Mouse (Mus musculus): ENCODE data around the gene Unkl.

Gene Unkl

DNA sequence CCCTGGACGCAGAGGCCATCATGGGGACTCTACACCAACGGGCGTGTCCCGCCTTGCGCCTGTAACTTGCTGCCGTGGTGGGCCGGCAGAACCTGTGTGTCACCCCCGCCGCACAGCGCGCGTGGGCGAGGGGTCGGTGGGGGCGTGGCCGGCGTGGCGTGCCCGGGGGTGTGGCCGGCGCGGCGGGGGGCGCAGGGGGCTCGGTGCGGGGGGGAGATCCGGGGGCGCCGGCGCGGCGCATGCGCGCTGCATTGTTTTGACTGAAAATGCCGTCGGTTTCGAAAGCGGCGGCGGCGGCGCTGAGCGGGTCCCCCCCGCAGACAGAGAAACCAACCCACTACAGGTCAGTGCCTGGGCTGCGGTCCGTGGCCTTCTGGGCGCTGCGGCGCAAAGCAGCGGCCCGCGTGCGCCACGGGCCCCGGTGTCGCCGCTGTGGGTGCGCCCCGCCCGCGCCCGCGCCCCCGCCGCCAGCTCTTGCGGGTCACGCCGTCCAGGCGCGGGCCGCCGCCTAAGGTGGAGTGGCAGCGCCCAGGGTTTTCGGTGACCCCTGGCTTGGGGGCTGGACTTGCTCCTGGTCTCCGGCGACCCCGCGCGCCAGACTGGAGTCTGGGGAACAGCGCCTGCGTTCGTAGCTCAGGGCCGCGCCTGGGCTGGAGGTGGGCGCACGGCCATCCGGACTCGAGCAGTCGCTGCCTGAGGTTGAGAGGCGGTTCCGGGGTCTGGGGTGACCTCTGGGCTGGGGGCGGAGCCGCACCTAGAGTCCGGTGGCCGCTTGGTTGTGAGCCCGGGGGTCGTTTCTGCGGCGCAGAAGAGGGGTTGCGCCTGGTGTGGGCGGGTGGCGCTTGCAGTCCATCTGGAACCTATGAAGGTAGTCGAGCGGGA is at the start of gene Unkl:
TSS of gene Unkl (plus strand) at position 248 of the 882 bp plus-strand sequence.
- peak; percentile 78 for DNase-seq (ENCODE audit: low spot score)

DNA sequence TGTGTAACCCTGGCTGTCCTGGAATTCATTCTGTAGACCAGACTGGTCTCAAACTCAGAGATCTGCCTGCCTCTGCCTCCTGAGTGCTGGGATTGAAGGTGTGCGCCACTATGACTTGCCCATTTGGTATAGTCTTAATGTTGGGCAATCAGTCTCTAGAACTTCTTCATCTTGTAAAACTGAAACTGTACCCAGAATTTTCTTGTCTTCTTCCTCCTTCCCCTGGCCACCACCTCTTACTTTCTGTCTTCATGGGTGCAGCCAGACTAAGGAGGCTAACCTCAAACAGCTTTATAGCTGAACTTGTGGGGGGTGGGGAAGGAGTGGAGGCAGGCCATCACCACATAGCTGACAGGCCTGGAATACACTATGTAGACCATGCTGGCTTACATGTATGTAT is 49.4 kb upstream of the Unkl start:
- DNase-seq (ENCODE audit: low spot score): no peak

DNA sequence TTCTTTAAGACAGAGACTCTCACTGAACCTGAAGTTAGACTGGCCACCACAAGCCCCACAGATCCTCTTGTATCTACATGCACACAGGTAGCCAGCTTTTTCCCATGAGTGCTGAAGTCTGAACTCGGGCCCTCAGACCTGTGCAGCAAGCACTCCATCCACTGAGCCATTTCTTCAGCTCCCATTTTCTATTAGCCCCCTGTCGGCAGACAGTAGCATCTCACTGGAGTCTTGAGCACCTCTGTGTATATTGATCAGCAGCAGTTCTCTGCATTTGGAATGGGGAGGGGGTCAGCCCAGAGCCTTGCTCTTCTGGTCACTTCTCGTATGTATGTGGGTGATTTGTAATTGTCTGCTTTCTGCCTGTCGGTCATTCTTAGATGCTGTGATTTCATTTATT is 48.2 kb upstream of the Unkl start:
- DNase-seq (ENCODE audit: low spot score): no peak

GRCm38 (mm10) chr17:25162161-25162560 is 26.0 kb upstream of the Unkl start, which contains the start of gene Ccdc154:
Ccdc154 (plus strand) TSS chr17:25162461.
- DNase-seq (ENCODE audit: low spot score): no peak

GRCm38 (mm10) chr17:25163387-25163786 is 24.8 kb upstream of the Unkl start:
- DNase-seq (ENCODE audit: low spot score): no peak

GRCm38 (mm10) chr17:25164770-25165169 is 23.4 kb upstream of the Unkl start:
- DNase-seq (ENCODE audit: low spot score): no peak

- no peak for DNase-seq (ENCODE audit: low spot score)
Measured at GRCm38 (mm10) chr17:25165970-25166671, 22.1 kb upstream of the Unkl start.

DNA sequence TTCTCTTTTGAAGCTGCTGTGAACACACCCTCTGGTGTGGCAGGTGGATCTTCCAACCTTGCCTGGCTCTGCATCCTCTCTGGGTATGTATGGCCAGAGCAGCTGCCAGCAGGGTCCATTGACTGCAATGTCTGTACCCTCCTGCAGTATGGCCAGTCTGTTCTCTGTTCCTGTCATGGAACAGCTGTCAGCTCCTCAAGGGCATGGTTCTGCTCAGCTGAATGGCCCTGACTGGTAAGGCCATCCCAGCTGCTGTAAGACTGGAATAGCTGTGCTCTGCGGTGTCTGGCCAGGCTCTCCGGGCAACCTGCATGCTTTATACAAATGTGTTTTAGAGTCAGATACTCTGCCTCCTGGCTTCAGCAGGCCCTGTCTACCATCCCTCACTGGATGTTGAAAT is 18.5 kb upstream of the Unkl start:
- DNase-seq (ENCODE audit: low spot score): no peak

DNA sequence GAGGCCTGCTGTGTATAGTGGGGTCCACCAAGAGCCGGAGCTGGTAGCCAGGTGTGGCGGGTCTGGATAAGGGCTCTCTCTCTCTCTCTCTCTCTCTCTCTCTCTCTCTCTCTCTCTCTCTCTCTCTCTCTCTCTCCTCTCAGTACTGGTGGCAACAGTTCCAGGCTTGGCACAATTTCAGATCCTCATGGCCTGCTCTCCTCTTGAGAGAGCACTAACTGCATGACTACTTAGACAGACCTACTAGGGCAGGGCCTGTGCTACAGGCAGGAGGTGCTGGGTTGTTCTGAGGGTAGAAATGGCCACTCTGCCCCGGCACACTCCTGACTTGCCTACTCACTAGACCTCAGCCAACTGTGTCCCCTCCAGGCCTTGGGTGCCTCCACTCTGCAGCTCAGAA is 15.6 kb upstream of the Unkl start:
- no peak for DNase-seq (ENCODE audit: low spot score)

GRCm38 (mm10) chr17:25175411-25175810 is 12.8 kb upstream of the Unkl start, which contains the start of gene Gm38655:
Gm38655 (minus strand) TSS chr17:25175471.
- no peak for DNase-seq (ENCODE audit: low spot score)

DNA sequence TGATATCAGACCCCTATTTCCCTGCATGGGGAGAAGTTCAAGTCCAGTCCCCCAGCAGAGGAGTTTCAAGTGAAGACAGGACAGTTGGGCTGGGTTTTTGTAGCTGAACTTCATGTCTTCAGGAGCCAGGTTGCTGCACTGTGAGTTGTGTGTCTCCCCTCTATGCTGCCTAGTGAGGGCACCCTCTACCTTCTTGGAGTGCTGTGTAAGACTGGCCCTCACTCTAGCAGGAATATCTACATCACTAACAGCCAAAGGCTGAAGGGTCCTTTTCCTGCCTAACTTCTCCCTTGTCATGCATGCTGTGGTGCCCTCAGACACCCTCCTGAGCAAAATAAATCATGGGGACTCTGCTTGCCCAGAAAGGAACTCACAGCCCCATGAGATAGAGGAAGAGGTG is 5.0 kb upstream of the Unkl start:
- no peak for DNase-seq (ENCODE audit: low spot score)

DNA sequence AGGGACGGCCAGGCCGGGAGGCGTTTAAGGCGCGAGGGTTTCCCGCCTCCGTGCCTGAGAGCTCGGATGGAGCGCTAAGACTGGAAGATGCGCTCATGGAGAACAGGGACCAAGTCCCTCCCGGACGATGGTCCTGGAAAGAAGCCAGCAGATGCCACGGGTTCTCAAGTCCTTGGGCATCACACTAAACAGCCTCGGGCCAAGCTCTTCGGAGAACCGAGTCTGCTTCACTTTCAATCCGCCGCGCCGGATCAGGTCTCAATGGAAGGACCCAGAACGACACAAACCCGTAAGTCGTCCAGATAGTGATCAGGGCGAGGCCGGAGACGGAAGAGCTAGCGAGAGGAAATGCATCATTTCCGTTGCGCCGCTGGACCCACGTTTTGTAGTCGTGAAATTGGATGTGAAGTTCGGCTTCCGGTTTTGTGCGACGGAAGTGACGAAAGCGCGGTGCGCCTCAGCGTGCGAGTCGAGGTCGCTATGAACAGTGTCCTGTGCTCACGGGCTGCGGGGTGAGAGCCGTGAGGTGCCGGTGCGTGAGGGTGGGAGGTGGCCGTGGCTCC is 4.0 kb upstream of the Unkl start, which contains the start of gene BC003965:
TSS of gene BC003965 (plus strand) at position 426 of the 563 bp plus-strand sequence.
- peak; percentile 96 for DNase-seq (ENCODE audit: low spot score)

GRCm38 (mm10) chr17:25184961-25185360 is 3.2 kb upstream of the Unkl start:
- DNase-seq (ENCODE audit: low spot score): no peak

- DNase-seq (ENCODE audit: low spot score): peak; percentile 12
Measured at GRCm38 (mm10) chr17:25187784-25188149, 430 bp upstream of the Unkl start.

DNA sequence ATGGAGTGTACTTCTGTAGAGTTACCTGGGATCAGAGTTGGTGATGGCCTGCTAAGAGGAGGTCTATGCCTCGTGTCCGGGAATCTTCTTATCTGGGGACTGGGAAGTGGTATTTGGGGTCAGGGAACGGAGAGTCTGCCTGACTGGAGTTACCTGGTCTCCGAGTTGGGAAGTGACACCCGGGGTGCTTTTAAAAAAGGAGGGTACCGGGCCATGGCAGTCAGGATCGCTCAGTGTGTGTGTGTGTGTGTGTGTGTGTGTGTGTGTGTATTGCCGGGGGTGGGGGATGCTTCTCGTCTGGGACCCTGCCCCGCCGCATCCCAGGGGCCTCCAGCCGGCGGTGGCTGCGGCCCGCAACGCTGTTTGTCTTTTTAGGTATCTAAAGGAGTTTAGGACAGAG is 894 bp downstream of the Unkl start:
- no peak for DNase-seq (ENCODE audit: low spot score)

GRCm38 (mm10) chr17:25202401-25202800 is 14.2 kb downstream of the Unkl start:
- no peak for DNase-seq (ENCODE audit: low spot score)

GRCm38 (mm10) chr17:25210006-25210405 is 21.8 kb downstream of the Unkl start:
- DNase-seq (ENCODE audit: low spot score): no peak

DNA sequence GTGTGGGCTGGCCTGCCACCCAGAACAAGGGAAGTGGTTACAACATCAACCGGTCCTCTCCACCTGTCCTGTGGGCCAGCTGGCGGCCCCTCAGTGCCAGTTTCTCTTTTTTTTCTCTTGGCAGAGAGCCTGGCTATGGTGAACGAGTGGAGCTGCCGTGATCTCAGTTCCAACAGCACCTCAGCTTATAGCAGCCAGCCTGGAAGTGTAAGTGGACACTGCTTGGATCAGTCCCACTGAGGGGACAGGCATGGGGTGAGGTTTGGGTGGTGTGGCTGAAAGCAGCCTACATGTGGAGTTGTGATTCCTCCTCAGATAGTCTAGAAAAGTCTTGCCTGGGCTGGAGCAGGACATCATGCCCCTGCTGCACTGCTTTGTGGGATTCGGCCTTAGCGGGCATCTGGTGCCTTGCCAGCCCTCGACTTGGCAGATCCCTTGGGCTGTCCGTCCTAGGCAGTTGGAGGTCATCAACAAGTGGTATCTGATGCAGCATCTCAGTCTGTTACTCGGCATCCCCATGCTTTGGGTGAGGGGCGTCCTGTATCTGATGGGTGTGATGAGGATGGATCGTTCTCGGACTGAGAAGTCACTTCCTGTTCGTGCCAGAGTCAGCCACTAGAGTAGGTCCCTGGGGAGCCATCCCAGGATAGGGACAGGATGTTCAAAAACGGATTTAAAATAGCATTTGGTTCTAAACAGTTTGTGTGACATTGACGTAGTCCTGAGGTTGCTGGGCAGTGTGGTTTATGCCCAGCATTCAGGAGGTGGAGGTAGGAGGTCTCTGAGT is 22.7 kb downstream of the Unkl start:
- DNase-seq (ENCODE audit: low spot score): no peak

GRCm38 (mm10) chr17:25211705-25212104 is 23.5 kb downstream of the Unkl start:
- no peak for DNase-seq (ENCODE audit: low spot score)

DNA sequence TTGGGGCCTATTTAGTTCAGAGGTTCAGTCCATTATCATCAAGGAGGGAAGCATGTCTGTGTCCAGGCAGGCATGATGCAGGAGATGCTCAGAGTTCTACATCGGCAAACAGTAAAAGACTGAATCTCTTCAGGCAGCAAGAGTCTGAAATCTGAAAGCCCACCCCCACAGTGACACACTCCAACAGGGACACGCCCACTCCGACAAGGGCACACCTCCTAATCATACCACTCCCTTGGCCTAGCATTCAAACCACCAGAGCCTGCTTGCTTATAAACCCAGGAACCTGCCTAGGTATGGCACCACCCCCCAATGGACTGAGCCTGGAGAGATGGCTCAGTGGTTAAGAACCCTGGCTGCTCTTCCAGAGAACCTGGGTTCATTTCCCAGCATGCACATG is 27.2 kb downstream of the Unkl start:
- DNase-seq (ENCODE audit: low spot score): no peak

GRCm38 (mm10) chr17:25218967-25219366 is 30.8 kb downstream of the Unkl start:
- no peak for DNase-seq (ENCODE audit: low spot score)

All from yolk sac, embryonic 10.5 days (tissue).